23 mouse cellular contexts compared by ENCODE assay signal in the genomic region with DNA sequence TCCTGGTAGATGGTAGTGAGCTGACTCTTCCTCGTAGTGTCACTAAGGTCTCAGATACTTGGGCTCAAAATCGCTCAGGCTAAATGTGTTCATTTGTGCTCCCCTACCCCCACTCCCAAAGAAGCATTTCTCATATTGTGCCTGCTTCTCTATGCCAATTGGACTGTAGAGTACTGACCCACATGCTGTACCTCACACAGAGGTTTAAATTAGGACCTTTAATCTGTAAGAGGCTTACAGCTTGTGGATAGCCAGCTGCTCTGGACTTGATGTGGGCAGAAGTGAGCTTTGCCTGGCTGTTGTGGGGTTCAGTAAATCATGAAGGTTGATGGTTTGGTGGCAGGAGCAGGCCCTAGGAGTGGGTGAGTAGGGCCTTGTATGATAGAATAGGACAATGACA. TPM values are rescaled to one million over a fixed set of nuclear protein-coding genes. Genes with fewer than 3 reads are reported as not detected.
A peak's percentile ranks its signal among the peaks of the same experiment; 100 is the strongest.
DNase-seq lines count a peak whose midpoint lies in the region; TF ChIP-seq lines count a peak whose summit lies in the region.
"Had no signal": no experiment of that assay in that cellular context is flagged by ENCODE, and none has a peak within 500 bp of the region (broad histone marks: within the 10 kb centered on the region; RNA-seq: fewer than 3 reads in every experiment).

No protein-coding gene starts in this region.

- intact Hi-C loops in heart, postnatal 25 days (cut with DNase I) = no loop called here

- no peak for TF ChIP-seq CTCF in layer of hippocampus, adult 2 months (conservative IDR thresholded peaks at IDR 0.05)

- peak; percentile 89 for DNase-seq in heart, adult 11 months
- no peak for DNase-seq in heart, postnatal 25 days (ENCODE audit: low spot score)
- DNase-seq in layer of hippocampus, adult 2 months (ENCODE audit: low spot score in 2 of 2) = no peak
- no peak for DNase-seq in layer of hippocampus, adult 9-11 months
- DNase-seq in retina, adult 2 months (ENCODE audit: low read depth, low spot score) = peak; percentile 67
- DNase-seq in retina, embryonic 14.5 days (ENCODE audit: low spot score) = no peak
- no peak for DNase-seq in urinary bladder, adult 2 months (ENCODE audit: low spot score)
- DNase-seq: adrenal gland, adult 2 months; adrenal gland, postnatal 10 days; adrenal gland, postnatal 25 days; cerebellum, adult 11 months; cerebellum, adult 18-20 months; cerebellum, adult 8-10 months; cerebellum, adult 9-11 months; cerebellum, postnatal 14 days; cerebellum, postnatal 36 days; embryo, embryonic 11 days had no signal

- no peak overlapping the region for H3K4me3 ChIP-seq in layer of hippocampus, adult 2 months
- H3K4me3 ChIP-seq: embryonic facial prominence, embryonic 13.5 days; embryonic facial prominence, embryonic 15.5 days; erythroblast, embryonic 14.5 days; forebrain, embryonic 10.5 days; forebrain, embryonic 12.5 days had no signal

- H3K27ac ChIP-seq in layer of hippocampus, adult 2 months = peak overlapping the region; percentile 28; the same call in 1 of the 2 replicates
- H3K27ac ChIP-seq: embryonic facial prominence, embryonic 13.5 days; embryonic facial prominence, embryonic 15.5 days; forebrain, embryonic 10.5 days; forebrain, embryonic 12.5 days had no signal

RNA-seq across cellular contexts. Expression of gene Cd34, which starts 52.4 kb away (rescaled TPM):
- total RNA-seq in heart, postnatal 25 days (2021) = 100 to 1,000 TPM in 1 of 2 experiments, 10 to 100 TPM in 1; 97.4 to 128 TPM
- 10 to 100 TPM; 25.5 to 26.5 TPM for total RNA-seq in layer of hippocampus, adult 2 months (2021)
- 234 and 240 TPM in 2 replicates for polyA plus RNA-seq in urinary bladder, adult 2 months (2012; rRNA removed)
- total RNA-seq: MEL had no signal

Comparison
In these comparisons a context has a peak if more than half of its experiments do, and no peak if none do; other contexts are left out.
1. DNase-seq: peak in heart, adult 11 months (single experiment) and retina, adult 2 months (single experiment); none in heart, postnatal 25 days (single experiment), layer of hippocampus, adult 2 months (0 of 2), layer of hippocampus, adult 9-11 months (single experiment), retina, embryonic 14.5 days (single experiment) and urinary bladder, adult 2 months (single experiment).